Mouse (Mus musculus) C2C12 (cell line): Measurements from ENCODE around the gene D430041D05Rik.

ENCODE experiments used
- CTCF ChIP-seq: IDR thresholded peaks from one replicate; pipeline ENCODE4 v1.5.1; 2011; ENCODE audit not compliant: control insufficient read depth, insufficient read depth, insufficient read length
- FOSL1 ChIP-seq: IDR thresholded peaks from one replicate; pipeline ENCODE4 v1.8.0; 2011; ENCODE audit warnings: mild to moderate bottlenecking, low read length; ENCODE audit not compliant: poor library complexity, insufficient read depth, severe bottlenecking
- MYOD1 ChIP-seq: IDR thresholded peaks from one replicate; pipeline ENCODE4 v1.6.1; 2011; ENCODE audit warnings: low read depth; ENCODE audit not compliant: control insufficient read depth, insufficient read length

GRCm38 (mm10) chr2:104426112-104426511, 15.3 kb upstream of the D430041D05Rik start:
- TF ChIP-seq FOSL1 (no peak), CTCF (no peak), MYOD1 (no peak)
